Mouse (Mus musculus) liver, embryonic 14.5 days (tissue): ENCODE measurements around the gene Polr1c.

ENCODE experiments used
- CTCF ChIP-seq: IDR thresholded peaks from 2 replicates; pipeline ENCODE4 v1.5.1; 2016; ENCODE audit warnings: antibody characterized with exemption, low read depth, control low read depth
- EP300 ChIP-seq: IDR thresholded peaks from 2 replicates; pipeline ENCODE4 v1.6.1; 2016; ENCODE audit warnings: antibody characterized with exemption, low read depth

GRCm38 (mm10) chr17:46251174-46251573, 3.3 kb upstream of the Polr1c start:
- peak; percentile 42; the same call in 1 of the 2 replicates for TF ChIP-seq CTCF
- no peak for TF ChIP-seq EP300
